Mouse (Mus musculus) myocyte (in vitro differentiated cells): ENCODE data around the gene Armc5. TPM values are rescaled to one million over a fixed set of nuclear protein-coding genes. Genes with fewer than 3 reads are reported as not detected.

ENCODE experiments used
- H3K27me3 ChIP-seq: one replicate; pipeline ENCODE4 v1.6.1; 2011; ENCODE audit not compliant: control insufficient read depth, insufficient read depth, insufficient read length
- H3K36me3 ChIP-seq: one replicate; pipeline ENCODE4 v1.6.1; 2011; ENCODE audit not compliant: control insufficient read depth, insufficient read depth
- H3K4me2 ChIP-seq: one replicate; pipeline ENCODE4 v1.6.1; 2011; ENCODE audit warnings: low read depth, control low read depth
- H3K4me3 ChIP-seq: one replicate; pipeline ENCODE4 v1.5.1; 2011; ENCODE audit warnings: mild to moderate bottlenecking, control low read depth, moderate library complexity
- H3K79me2 ChIP-seq: one replicate; pipeline ENCODE4 v1.6.1; 2011; ENCODE audit not compliant: control insufficient read depth, insufficient read depth
- H3ac ChIP-seq: one replicate; pipeline ENCODE4 v1.6.1; 2011; ENCODE audit not compliant: control insufficient read depth, insufficient read length
- CEBPB ChIP-seq: IDR thresholded peaks from 2 replicates; pipeline ENCODE4 v1.6.1; 2011; ENCODE audit warnings: mild to moderate bottlenecking, moderate library complexity; ENCODE audit not compliant: poor library complexity, insufficient read depth, severe bottlenecking
- E2F4 ChIP-seq: IDR thresholded peaks from one replicate; pipeline ENCODE4 v1.6.1; 2011; ENCODE audit warnings: mild to moderate bottlenecking, control low read depth, moderate library complexity; ENCODE audit not compliant: insufficient read depth
- MAX ChIP-seq: IDR thresholded peaks from one replicate; pipeline ENCODE4 v1.6.1; 2011; ENCODE audit warnings: low read depth, mild to moderate bottlenecking, control low read depth
- MYOD1 ChIP-seq, 3 experiments: IDR thresholded peaks; one replicate each; pipeline ENCODE4 v1.6.1; 2011; ENCODE audit warnings: control low read depth in 2 of 3, low read depth in 2 of 3, mild to moderate bottlenecking in 2 of 3, moderate library complexity in 1 of 3; ENCODE audit not compliant: insufficient read length in 2 of 3, control insufficient read depth in 1 of 3
- MYOG ChIP-seq, 3 experiments: IDR thresholded peaks; one replicate each; pipeline ENCODE4 v1.6.1; 2011; ENCODE audit warnings: control low read depth in 2 of 3, low read depth in 2 of 3, mild to moderate bottlenecking in 2 of 3; ENCODE audit not compliant: insufficient read length in 2 of 3, control insufficient read depth in 1 of 3, insufficient read depth in 1 of 3
- POLR2A ChIP-seq: IDR thresholded peaks from one replicate; pipeline ENCODE4 v1.6.1; 2011; ENCODE audit warnings: low read depth, mild to moderate bottlenecking, control low read depth, moderate library complexity; ENCODE audit not compliant: insufficient read length
- POLR2AphosphoS2 ChIP-seq: IDR thresholded peaks from one replicate; pipeline ENCODE4 v1.6.1; 2011; ENCODE audit warnings: low read depth, control low read depth; ENCODE audit not compliant: insufficient read length
- REST ChIP-seq: IDR thresholded peaks from one replicate; pipeline ENCODE4 v1.6.1; 2011; ENCODE audit warnings: mild to moderate bottlenecking, control low read depth, moderate library complexity; ENCODE audit not compliant: insufficient read depth, insufficient read length
- SRF ChIP-seq: IDR thresholded peaks from one replicate; pipeline ENCODE4 v1.6.1; 2011; ENCODE audit warnings: low read depth; ENCODE audit not compliant: control insufficient read depth, insufficient read length
- TCF12 ChIP-seq: IDR thresholded peaks from one replicate; pipeline ENCODE4 v1.6.1; 2011; ENCODE audit warnings: mild to moderate bottlenecking, control low read depth; ENCODE audit not compliant: poor library complexity, insufficient read depth, severe bottlenecking
- USF1 ChIP-seq: IDR thresholded peaks from one replicate; pipeline ENCODE4 v1.6.1; 2011; ENCODE audit warnings: low read depth, mild to moderate bottlenecking, control low read depth, moderate library complexity
- polyA plus RNA-seq: library from polyadenylated mRNA; unstranded; fragments of >200 nt; fragmentation: generic; extraction: Trizol; gene quantifications from one replicate; pipeline ENCODE4 v1.2.1, GENCODE M21; 2012; ENCODE audit warnings: missing spikeins

The Armc5 gene
- polyA plus RNA-seq, 1 experiment: 16.7 TPM

- H3ac ChIP-seq: no peak overlapping the region
- H3K79me2 ChIP-seq: no peaks in the 10 kb centered on the region
- TF ChIP-seq MYOG (IDR thresholded peaks at IDR 0.05; ENCODE audit: control insufficient read depth in 1 of 3, insufficient read depth in 1 of 3, insufficient read length in 2 of 3, low read depth in 2 of 3): no peak
- TF ChIP-seq REST: no peak
- TF ChIP-seq TCF12: no peak
- no peak for TF ChIP-seq MYOD1 (IDR thresholded peaks at IDR 0.05; ENCODE audit: control insufficient read depth in 1 of 3, insufficient read length in 2 of 3, low read depth in 2 of 3)
- TF ChIP-seq E2F4: no peak
- TF ChIP-seq MAX: no peak
- no peak for TF ChIP-seq POLR2A
- no peak for TF ChIP-seq POLR2AphosphoS2
- H3K4me3 ChIP-seq: no peak overlapping the region
- H3K4me2 ChIP-seq: no peak overlapping the region
- H3K27me3 ChIP-seq: no peaks in the 10 kb centered on the region
- H3K36me3 ChIP-seq: peaks cover 6% of the 10 kb centered on the region
Measured at GRCm38 (mm10) chr7:128282532-128283244, 45.5 kb downstream of the Armc5 start.

GRCm38 (mm10) chr7:128284047-128284446, 46.9 kb downstream of the Armc5 start:
- no peak for TF ChIP-seq MYOG (IDR thresholded peaks at IDR 0.05; ENCODE audit: control insufficient read depth in 1 of 3, insufficient read depth in 1 of 3, insufficient read length in 2 of 3, low read depth in 2 of 3)
- no peak for TF ChIP-seq MYOD1 (IDR thresholded peaks at IDR 0.05; ENCODE audit: control insufficient read depth in 1 of 3, insufficient read length in 2 of 3, low read depth in 2 of 3)
- Histone ChIP-seq H3K4me3 (no peak overlapping the region), H3K4me2 (no peak overlapping the region), H3K79me2 (no peaks in the 10 kb centered on the region), H3K27me3 (no peaks in the 10 kb centered on the region), H3K36me3 (peaks cover 6% of the 10 kb centered on the region), H3ac (no peak overlapping the region)

- H3K36me3 ChIP-seq: peaks cover 6% of the 10 kb centered on the region
- TF ChIP-seq USF1 (no peak), MAX (no peak), CEBPB (no peak), SRF (no peak), TCF12 (no peak)
- H3K4me3 ChIP-seq: no peak overlapping the region
- H3K4me2 ChIP-seq: no peak overlapping the region
- H3ac ChIP-seq: no peak overlapping the region
- H3K27me3 ChIP-seq: no peaks in the 10 kb centered on the region
- no peaks in the 10 kb centered on the region for H3K79me2 ChIP-seq
Measured at GRCm38 (mm10) chr7:128285060-128285459, 47.9 kb downstream of the Armc5 start.

GRCm38 (mm10) chr7:128288923-128289544, 51.9 kb downstream of the Armc5 start:
- no peak overlapping the region for H3ac ChIP-seq
- no peaks in the 10 kb centered on the region for H3K79me2 ChIP-seq
- H3K4me3 ChIP-seq: no peak overlapping the region
- no peaks in the 10 kb centered on the region for H3K27me3 ChIP-seq
- no peak overlapping the region for H3K4me2 ChIP-seq
- TF ChIP-seq REST (no peak), USF1 (peak; percentile 28)
- H3K36me3 ChIP-seq: no peaks in the 10 kb centered on the region

Other genes starting within 250 kb of the Armc5 start
- 3.9 TPM for gene Pycard, start 243.5 kb upstream of the Armc5 start, polyA plus RNA-seq
- gene Trim72, start 233.4 kb upstream of the Armc5 start, polyA plus RNA-seq: 468 TPM
- 0.14 TPM for gene Itgam, start 174.7 kb upstream of the Armc5 start, polyA plus RNA-seq
- not detected for gene Gm49368, start 174.7 kb upstream of the Armc5 start, polyA plus RNA-seq
- not detected for gene Itgax, start 107.8 kb upstream of the Armc5 start, polyA plus RNA-seq
- gene Itgad, start 83.0 kb upstream of the Armc5 start, polyA plus RNA-seq: 0.13 TPM
- 1,017 TPM for gene Cox6a2, start 31.0 kb upstream of the Armc5 start, polyA plus RNA-seq
- 3.3 TPM for gene 9130023H24Rik, start 689 bp downstream of the Armc5 start, polyA plus RNA-seq
- 58.1 TPM for gene Tgfb1i1, start 9.5 kb downstream of the Armc5 start, polyA plus RNA-seq
- gene Slc5a2, start 28.3 kb downstream of the Armc5 start, polyA plus RNA-seq: not detected
- gene BC017158, start 60.8 kb downstream of the Armc5 start, polyA plus RNA-seq: 10.9 TPM
- 8.5 TPM for gene Rgs10, start 181.4 kb downstream of the Armc5 start, polyA plus RNA-seq
- 31.4 TPM for gene Tial1, start 224.4 kb downstream of the Armc5 start, polyA plus RNA-seq